Mouse (Mus musculus) neural tube, embryonic 10.5 days (tissue): ENCODE measurements around the gene 9930104L06Rik.
A peak's percentile ranks its signal among the peaks of the same experiment; 100 is the strongest.

ENCODE experiments used
- DNase-seq: peaks from one replicate; pipeline ENCODE4 v3.0.0-alpha.2; 2017; ENCODE audit warnings: low spot score; ENCODE audit errors: extremely low spot score

Gene 9930104L06Rik

GRCm38 (mm10) chr4:124959062-124959461 lies 22.2 kb downstream of the 9930104L06Rik start:
- no peak for DNase-seq

- DNase-seq: no peak
Observed at GRCm38 (mm10) chr4:124960940-124961339, 24.1 kb downstream of the 9930104L06Rik start.

- DNase-seq: no peak
Observed at GRCm38 (mm10) chr4:124962576-124962975, 25.7 kb downstream of the 9930104L06Rik start.

DNA sequence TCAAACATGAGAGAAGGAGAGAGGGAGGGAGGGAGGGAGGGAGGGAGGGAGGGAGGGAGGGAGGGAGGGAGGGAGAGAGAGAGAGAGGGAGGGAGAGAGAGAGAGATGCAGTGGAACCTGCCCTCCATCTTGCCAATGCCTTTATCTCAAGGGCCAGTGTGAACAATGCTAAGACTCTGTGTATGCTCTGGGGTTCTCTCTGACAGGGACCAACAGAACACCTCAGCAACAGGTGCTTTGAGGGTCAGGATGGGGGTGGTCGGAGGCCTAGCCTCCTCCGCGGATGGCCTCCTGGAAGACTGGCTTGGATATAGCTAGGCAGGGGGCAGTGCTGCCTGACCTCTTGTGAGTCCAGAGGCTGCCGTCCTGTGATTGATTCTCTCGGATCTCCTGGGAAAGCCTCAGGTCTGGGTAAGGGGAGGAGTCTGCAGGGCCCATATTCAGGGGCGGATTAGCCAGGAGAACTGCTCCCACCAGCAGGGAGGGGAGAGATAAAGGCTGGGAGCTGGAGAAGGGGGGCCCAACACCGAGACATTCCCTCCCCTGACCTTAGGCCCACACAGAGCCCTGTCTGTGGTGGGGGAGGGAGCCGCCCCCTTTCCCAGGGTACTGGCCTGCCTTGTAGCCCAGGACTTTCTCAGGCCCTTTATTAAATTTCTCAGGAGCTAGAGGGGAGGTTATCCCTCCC lies 28.2 kb downstream of the 9930104L06Rik start:
- DNase-seq: peak; percentile 56

GRCm38 (mm10) chr4:124968711-124969110 lies 31.9 kb downstream of the 9930104L06Rik start:
- no peak for DNase-seq

GRCm38 (mm10) chr4:124969219-124969848 lies 32.5 kb downstream of the 9930104L06Rik start:
- no peak for DNase-seq

- no peak for DNase-seq
Observed at GRCm38 (mm10) chr4:124970194-124970593, 33.3 kb downstream of the 9930104L06Rik start.

DNA sequence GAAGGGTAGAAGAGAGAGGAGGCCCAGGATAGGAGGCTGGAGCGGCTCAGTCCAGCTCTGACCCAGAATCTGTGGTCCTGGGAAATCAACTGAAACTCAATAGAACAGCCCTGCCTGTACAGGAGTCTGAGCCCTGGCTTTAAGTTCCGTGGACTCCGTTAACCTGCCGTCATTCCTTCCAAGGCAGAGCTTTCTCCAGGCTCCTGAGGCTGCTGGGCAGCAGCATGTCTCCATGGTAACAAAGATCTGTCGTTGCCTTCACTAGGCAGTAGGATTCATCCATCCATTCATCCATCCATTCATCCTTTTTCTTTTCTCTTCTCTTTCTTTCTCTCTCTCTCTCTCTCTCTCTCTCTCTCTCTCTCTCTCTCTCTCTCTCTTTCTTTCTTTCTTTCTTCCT lies 33.8 kb downstream of the 9930104L06Rik start:
- no peak for DNase-seq

GRCm38 (mm10) chr4:124971094-124971493 lies 34.2 kb downstream of the 9930104L06Rik start:
- DNase-seq: no peak

GRCm38 (mm10) chr4:124972316-124972715 lies 35.5 kb downstream of the 9930104L06Rik start:
- DNase-seq: peak; percentile 44

- no peak for DNase-seq
Observed at GRCm38 (mm10) chr4:124973296-124973695, 36.4 kb downstream of the 9930104L06Rik start.

- no peak for DNase-seq
Observed at GRCm38 (mm10) chr4:124978201-124978600, 41.4 kb downstream of the 9930104L06Rik start.

GRCm38 (mm10) chr4:124983893-124984526 lies 47.2 kb downstream of the 9930104L06Rik start:
- DNase-seq: no peak

- no peak for DNase-seq
Observed at GRCm38 (mm10) chr4:124984871-124985670, 48.2 kb downstream of the 9930104L06Rik start.

DNA sequence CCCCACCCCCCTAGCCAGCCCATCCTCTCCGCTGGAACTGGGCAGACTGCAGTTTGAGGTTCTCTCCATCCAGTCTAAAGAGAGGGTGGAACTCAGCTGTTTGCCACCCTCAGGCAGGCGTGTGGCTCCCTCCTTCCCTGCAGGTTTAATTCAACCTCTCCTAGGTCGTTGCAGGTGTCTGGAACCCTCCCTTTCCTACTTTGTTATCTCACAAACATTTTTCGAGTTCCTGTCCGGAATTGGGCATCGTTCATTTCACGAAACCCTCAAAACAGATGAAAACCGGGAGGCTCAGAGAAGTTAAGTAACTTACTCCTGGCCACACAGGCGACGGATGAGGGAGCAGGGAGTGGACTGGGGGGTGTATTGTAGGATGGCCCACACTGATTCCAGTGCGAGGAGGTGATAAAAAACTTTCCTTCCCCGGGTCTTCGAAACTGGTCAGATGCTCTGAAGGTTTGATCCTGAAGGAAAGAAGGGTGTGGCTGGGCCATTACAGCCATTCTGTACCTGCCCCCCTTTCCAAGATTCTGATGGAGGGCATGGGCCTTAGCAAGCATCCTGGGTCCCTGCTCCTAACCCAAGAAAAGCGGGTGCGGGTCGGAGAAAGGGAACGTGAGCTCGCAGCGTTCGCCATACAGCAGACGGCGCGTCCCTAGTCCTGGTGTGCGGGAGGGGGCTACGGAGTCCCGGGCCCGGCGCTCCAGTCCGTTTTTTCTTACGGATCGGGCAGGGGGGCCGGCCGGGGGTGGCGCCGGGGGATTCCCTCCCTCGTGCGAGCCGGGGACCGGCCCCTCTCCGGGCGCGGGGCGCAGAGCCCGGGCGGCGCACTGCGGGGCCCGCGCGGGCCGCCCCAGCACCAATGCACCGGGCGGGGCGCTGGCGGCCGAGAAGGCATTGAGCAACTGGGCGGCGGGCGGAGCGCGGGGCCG lies 49.1 kb downstream of the 9930104L06Rik start, which contains the start of gene Rspo1:
Gene Rspo1, plus strand, starts transcription at position 760 of the 932 bp plus-strand sequence.
- DNase-seq: peak; percentile 46

DNA sequence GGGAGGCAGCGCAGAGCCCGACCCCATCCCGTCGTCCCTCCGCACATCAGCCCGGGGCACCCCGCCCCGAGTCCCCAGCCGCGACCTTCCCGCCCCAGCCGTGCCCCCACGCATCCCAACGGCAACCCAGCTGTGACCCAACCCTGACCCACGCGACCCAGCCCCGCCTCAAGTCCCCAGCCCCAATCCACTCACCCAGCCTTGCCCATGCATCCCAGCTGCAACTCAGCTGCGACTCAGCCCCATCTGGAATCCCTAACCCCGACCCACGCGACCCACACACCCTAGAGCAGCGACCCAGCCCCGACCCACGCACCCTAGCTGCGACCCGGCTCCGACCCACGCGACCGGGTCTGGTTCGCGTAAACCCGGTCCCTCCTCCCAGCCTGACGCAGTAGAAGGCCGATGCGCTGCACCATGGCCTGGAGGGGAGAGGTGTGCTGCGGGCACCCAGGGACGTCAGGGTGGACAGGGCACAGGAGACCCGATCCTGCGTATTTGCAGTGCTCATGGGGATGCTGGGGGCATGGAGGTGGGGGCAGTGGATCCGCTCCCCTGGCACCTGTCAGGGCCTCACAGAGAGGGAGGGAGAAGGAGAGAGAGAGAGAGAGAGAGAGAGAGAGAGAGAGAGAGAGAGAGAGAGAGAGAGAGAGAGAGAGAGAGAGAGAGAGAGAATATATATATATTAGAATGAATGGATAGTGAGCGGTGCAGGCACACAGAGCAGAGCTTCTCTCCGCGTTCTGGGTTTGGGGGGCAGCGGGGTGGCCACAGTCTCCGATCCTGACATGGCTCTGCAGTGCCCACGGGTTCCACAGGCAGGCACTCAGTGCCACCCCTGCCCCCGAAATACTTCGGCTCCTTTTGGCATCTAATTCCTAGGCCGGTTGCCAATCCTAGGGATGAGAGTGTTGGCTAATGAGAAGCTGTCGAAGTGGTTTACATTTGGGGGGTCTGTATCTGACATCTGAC lies 50.2 kb downstream of the 9930104L06Rik start:
- DNase-seq: peak; percentile 43

DNA sequence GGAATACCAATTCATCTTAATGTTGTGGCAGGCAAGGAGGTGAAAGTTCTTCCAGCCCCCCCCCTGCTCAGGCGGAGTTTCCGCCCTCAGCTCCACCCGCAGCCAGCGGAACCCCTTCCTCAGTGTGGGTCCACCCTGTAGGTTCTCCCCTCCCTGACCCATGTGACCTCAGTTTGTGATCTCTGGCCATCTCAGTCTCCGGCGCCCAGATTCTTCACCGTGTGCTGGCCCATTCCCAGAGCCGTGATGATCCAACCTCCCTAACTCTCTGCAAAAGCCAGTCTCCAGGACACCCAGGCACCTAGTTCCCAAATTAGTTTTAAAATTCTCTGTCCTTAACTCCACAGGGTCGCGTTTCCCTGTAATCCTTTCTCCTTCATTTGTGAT lies 50.9 kb downstream of the 9930104L06Rik start:
- no peak for DNase-seq

- DNase-seq: no peak
Observed at GRCm38 (mm10) chr4:124988382-124988781, 51.5 kb downstream of the 9930104L06Rik start.

DNA sequence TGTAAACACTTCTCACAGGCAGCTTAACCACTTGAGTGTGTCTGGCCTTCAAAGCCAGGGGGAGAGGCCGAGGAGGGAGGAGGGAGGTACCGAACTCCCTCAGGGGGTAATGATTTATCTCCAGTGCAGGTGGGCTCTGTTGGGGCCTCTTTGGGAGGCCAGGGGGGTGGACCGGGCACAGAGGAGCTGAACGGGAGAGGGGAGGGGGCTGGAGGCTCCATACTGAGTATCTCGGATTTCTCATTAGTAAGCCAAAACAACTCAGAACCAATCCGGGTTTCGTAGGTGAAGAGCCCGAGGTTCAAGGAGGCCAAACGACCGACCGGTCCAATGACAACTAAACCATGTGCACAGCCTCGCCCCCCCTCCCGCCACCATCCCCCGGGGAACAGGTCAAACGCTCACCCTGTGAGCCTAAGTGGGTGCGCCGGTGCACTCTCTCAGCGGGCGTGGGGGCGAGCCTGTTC lies 53.0 kb downstream of the 9930104L06Rik start:
- peak; percentile 48 for DNase-seq
